Mouse (Mus musculus) urinary bladder, postnatal 0 days (tissue): ENCODE results near the gene She. TPM values are rescaled to one million over a fixed set of nuclear protein-coding genes. Genes with fewer than 3 reads are reported as not detected.

Source experiments
- polyA plus RNA-seq: library from polyadenylated mRNA; unstranded; fragments of >200 nt; fragmentation: Nextera tagmentation; extraction: Ambion mirVana; gene quantifications from 2 replicates; pipeline ENCODE4 v1.2.1, GENCODE M21; 2015

She gene
- polyA plus RNA-seq, result 2.2 and 2.3 TPM in 2 replicates

DNA sequence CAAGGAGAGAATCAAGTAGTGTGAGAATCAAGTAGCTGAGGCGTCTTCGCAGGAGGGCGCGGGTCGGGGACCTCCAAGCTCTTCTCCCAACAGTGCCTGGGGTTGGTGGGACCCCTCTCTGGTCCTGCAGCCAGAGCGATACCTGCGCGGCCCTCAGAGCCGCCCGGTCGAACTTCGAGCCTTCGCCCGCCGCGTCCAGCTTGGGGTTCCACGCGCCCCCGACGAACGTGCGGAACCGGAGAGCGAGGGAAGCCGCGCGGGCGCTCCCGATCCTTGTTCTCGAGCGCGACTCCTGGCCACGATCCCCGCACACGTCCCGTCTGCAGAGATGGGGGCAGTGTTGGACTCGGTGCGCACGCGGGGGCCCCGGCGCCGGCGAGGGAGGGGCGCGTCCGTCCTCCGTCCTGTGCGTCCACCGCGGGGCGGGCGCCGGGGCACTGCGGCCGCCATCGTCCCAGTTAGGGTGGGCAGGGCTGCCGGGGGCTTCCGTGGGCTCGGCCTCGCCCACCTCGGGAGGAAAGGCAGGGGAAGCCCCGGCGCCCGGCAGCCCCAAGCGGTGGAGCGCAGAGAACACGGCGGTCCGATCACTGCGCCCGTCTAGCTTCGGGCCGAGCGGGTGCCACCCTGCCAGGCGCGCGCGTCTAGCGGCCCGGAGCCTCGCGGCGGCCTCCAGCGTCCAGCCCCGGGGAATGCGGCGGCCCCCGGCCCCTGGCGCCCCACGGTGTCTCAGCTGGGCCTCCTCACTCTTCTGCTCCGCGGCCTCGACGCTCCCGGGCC lies at the start of gene She:
TSS of gene She (plus strand) at position 556 of the 777 bp plus-strand sequence.

Other genes with a start within 250 kb of the She start
- gene Adar, start 116.3 kb upstream of the She start, polyA plus RNA-seq, result 5.5 and 5.9 TPM in 2 replicates
- 0.22 and 0.26 TPM in 2 replicates for gene Chrnb2, start 66.7 kb upstream of the She start, polyA plus RNA-seq
- 6.8 and 7.4 TPM in 2 replicates for gene Ube2q1, start 57.8 kb upstream of the She start, polyA plus RNA-seq
- 6.3 and 8.8 TPM in 2 replicates for gene Il6ra, start 81.8 kb downstream of the She start, polyA plus RNA-seq
- 7.3 and 7.8 TPM in 2 replicates for gene Atp8b2, start 132.1 kb downstream of the She start, polyA plus RNA-seq
- 94.5 and 95.7 TPM in 2 replicates for gene Hax1, start 167.4 kb downstream of the She start, polyA plus RNA-seq
- 117 and 119 TPM in 2 replicates for gene 4933434E20Rik, start 220.3 kb downstream of the She start, polyA plus RNA-seq
- gene Ubap2l, start 221.3 kb downstream of the She start, polyA plus RNA-seq, result 80.9 and 113 TPM in 2 replicates
- gene Tpm3, start 241.3 kb downstream of the She start, polyA plus RNA-seq, result 328 and 388 TPM in 2 replicates